Mouse (Mus musculus) stomach, postnatal 0 days (tissue): ENCODE measurements at regions not wholly inside any gene's neighbourhood (a gene's known extent, or its start where the extent isn't known, plus 50 kb on each side); places are given as distances from the start of the nearest gene placed in this dataset.

ENCODE experiments used
- ATAC-seq: fragments of 200-750 bp; cut with Nextera tagmentation; 2 replicates; pipeline ENCODE4 v1.8.0; 2017; ENCODE audit not compliant: low FRiP score, low TSS enrichment
- DNase-seq: peaks from one replicate; pipeline ENCODE4 v3.0.0-alpha.2; 2016; ENCODE audit warnings: low spot score
- H3K27ac ChIP-seq: fragments of 300-500 bp; sonication (generic); replicated peaks from 2 replicates; pipeline ENCODE4 v1.5.1; 2014; ENCODE audit warnings: mild to moderate bottlenecking, control low read depth
- H3K27me3 ChIP-seq: fragments of 300-500 bp; sonication (generic); 2 replicates; pipeline ENCODE4 v1.6.1; 2014; ENCODE audit warnings: low read length; ENCODE audit not compliant: control insufficient read depth, insufficient read depth
- H3K36me3 ChIP-seq: fragments of 300-500 bp; sonication (generic); 2 replicates; pipeline ENCODE4 v1.6.1; 2014; ENCODE audit warnings: low read length, mixed read lengths; ENCODE audit not compliant: control insufficient read depth, insufficient read depth
- H3K4me1 ChIP-seq: fragments of 300-500 bp; sonication (generic); replicated peaks from 2 replicates; pipeline ENCODE4 v1.6.1; 2014; ENCODE audit warnings: antibody characterized with exemption; ENCODE audit not compliant: control insufficient read depth, insufficient read depth
- H3K4me2 ChIP-seq: fragments of 300-500 bp; sonication (generic); replicated peaks from 2 replicates; pipeline ENCODE4 v1.6.1; 2014; ENCODE audit warnings: low read depth, mild to moderate bottlenecking, control low read depth, moderate library complexity
- H3K4me3 ChIP-seq: fragments of 300-500 bp; sonication (generic); 2 replicates; pipeline ENCODE4 v1.5.1; 2014; ENCODE audit warnings: low read depth, low read length, control low read depth
- H3K9ac ChIP-seq: fragments of 300-500 bp; sonication (generic); 2 replicates; pipeline ENCODE4 v1.6.1; 2014; ENCODE audit warnings: mild to moderate bottlenecking, low read length, control low read depth, mixed read lengths
- H3K9me3 ChIP-seq: fragments of 300-500 bp; sonication (generic); 2 replicates; pipeline ENCODE4 v1.6.1; 2016; ENCODE audit warnings: low read length; ENCODE audit not compliant: control insufficient read depth
- CTCF ChIP-seq: IDR thresholded peaks from 2 replicates; pipeline ENCODE4 v1.5.1; 2016; ENCODE audit warnings: antibody characterized with exemption, low read depth, mild to moderate bottlenecking, moderate library complexity
- EP300 ChIP-seq: optimal IDR thresholded peaks from 2 replicates; pipeline ENCODE3; 2016; ENCODE audit warnings: antibody characterized with exemption
- WGBS: fragments of 180-500 bp; shearing (Covaris S2); extraction: QIAGEN DNeasy Blood & Tissue Kit; methylation state at CpG from one replicate; pipeline ENCODE4 v1.1.7; 2014; 5-methylcytosine and 5-hydroxymethylcytosine counted together

DNA sequence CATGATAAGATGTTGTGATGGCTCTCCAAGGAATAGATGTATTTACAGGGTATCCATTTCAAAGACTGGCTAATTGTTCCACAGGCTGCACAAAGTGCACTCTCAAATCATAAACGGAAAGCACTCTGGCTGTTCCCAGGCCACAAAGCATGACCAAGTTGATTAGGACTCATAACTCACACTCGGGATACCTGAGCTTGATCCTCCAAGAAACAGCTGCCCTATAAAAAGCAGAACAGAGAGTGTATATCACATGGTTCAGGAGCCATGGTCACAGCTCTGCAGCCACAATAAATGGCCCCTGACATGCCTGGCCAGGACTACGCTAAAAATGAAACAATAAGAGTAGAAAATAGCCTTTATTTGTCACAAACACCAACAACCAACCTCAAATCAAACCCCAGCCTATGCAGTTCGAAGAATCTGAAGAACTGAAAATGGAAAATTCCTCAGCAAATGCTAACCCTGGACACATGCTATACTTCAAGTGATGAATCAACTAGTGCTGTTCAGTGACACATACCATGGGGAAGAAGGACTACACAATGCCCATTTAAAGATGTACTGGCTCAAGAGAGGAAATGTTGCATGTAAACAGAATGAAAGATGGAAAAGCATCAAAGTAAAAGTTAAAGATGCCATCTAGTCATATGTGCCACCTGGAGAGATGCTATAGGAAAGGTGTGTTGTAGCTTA is 473.5 kb downstream of the Gsdmc2 start:
- H3K36me3 ChIP-seq, result no peaks in the 10 kb centered on the region
- no peaks in the 10 kb centered on the region for H3K4me1 ChIP-seq
- H3K4me2 ChIP-seq, result no peak overlapping the region
- WGBS, result 81% methylated on average over 4 of the region's 4 CpGs
- DNase-seq, result no peak
- H3K27me3 ChIP-seq, result no peaks in the 10 kb centered on the region
- H3K9me3 ChIP-seq, result no peaks in the 10 kb centered on the region
- ATAC-seq, result no peak
- TF ChIP-seq CTCF (no peak), EP300 (no peak)
- no peak overlapping the region for H3K27ac ChIP-seq
- no peak overlapping the region for H3K4me3 ChIP-seq
- no peak overlapping the region for H3K9ac ChIP-seq

DNA sequence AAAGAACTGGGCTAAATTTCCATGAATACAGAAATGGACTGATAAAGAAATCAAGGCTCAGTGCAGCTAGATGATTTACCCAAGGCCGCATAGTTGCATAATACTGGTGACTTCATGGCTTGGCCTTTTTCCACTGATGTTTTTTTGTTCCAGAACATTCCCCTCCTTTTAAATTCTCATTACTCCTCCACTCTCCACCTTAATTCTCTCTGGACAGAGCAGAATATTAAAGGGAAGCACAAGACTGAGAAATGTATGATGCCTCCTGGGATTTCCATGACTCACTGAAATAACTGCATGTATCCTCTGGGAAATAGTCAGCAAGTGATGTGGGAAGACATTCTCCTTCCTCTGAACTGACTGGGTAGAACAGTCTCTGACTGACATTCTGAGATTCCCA is 480.5 kb downstream of the Gsdmc2 start:
- no peak for DNase-seq
- no peak for TF ChIP-seq CTCF
- TF ChIP-seq EP300, result no peak
- Histone ChIP-seq H3K36me3 (no peaks in the 10 kb centered on the region), H3K27me3 (no peaks in the 10 kb centered on the region), H3K4me3 (no peak overlapping the region), H3K9me3 (no peaks in the 10 kb centered on the region), H3K4me1 (no peaks in the 10 kb centered on the region), H3K4me2 (no peak overlapping the region), H3K9ac (no peak overlapping the region), H3K27ac (no peak overlapping the region)
- 61% methylated on average over 1 of the region's 1 CpGs for WGBS
- ATAC-seq, result no peak

DNA sequence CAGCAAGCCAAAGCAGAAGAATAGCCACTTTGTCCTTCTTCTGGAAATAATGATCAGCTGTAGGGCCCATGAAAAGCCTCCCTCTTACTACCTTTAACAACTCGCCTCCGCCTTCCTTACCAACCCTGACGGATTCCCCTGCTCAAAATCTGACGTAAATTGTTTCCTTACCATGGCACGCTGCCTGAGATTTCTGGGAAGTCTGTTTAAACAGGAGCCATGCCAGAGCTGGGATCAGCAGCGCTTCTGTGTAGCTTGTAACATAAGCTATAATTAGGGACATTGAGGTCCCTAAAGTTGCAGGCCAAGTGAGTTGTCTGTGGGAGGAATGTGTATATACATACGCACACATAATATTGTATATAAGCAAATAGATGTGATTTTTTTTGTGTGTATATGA is 484.6 kb downstream of the Gsdmc2 start:
- no peaks in the 10 kb centered on the region for H3K4me1 ChIP-seq
- TF ChIP-seq CTCF, result no peak
- no peak for TF ChIP-seq EP300
- H3K27ac ChIP-seq, result no peak overlapping the region
- no peaks in the 10 kb centered on the region for H3K36me3 ChIP-seq
- ATAC-seq (no peak), DNase-seq (peak; percentile 34)
- no peak overlapping the region for H3K9ac ChIP-seq
- H3K4me3 ChIP-seq, result no peak overlapping the region
- 22% methylated on average over 7 of the region's 7 CpGs for WGBS
- no peak overlapping the region for H3K4me2 ChIP-seq
- no peaks in the 10 kb centered on the region for H3K9me3 ChIP-seq
- no peaks in the 10 kb centered on the region for H3K27me3 ChIP-seq

GRCm38 (mm10) chr15:63341730-63342129 is 503.2 kb downstream of the Gsdmc2 start:
- H3K27ac ChIP-seq, result no peak overlapping the region
- H3K27me3 ChIP-seq, result no peaks in the 10 kb centered on the region
- no peak for DNase-seq
- H3K4me3 ChIP-seq, result no peak overlapping the region
- no peaks in the 10 kb centered on the region for H3K9me3 ChIP-seq
- WGBS, result 60% methylated on average over 2 of the region's 2 CpGs
- H3K36me3 ChIP-seq, result no peaks in the 10 kb centered on the region
- H3K4me2 ChIP-seq, result no peak overlapping the region
- ATAC-seq, result no peak
- H3K9ac ChIP-seq, result no peak overlapping the region
- TF ChIP-seq CTCF (no peak), EP300 (no peak)
- no peaks in the 10 kb centered on the region for H3K4me1 ChIP-seq

DNA sequence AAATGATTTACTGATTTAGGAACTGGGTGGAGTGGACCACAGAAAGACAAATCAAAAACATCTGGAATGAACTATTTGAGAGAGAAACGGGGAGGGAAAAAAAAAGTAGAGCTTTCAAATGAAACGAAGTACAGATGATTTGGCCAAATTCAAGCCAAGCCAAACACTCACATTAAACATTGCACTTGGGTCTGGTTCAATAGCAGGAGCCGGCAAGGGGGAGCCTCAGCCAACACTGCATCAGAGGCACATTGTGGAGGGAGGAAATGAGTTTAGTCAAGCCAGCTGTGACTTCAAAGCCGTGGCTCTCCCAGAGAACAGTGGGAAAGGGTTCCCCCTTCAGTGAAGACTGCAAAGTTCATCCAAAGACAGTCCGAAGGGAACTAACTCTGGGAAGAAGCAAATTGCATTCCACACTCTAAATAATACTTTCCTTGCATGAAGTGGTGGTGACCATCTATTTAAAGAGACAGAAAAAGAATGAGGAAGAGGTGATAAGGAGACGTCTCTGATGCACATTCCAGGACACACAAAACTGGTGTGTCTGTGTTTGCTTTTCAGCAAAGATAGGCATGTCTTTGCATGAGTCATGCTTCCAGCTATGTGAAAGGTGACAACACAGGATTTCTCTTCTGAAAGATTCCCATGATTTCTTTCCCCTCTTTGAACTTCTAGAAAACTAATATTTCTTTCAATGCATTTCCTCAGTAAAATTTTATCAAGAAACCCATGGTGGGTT is 504.5 kb downstream of the Gsdmc2 start:
- DNase-seq, result peak; percentile 52
- 4% methylated on average over 6 of the region's 6 CpGs for WGBS
- H3K27me3 ChIP-seq, result no peaks in the 10 kb centered on the region
- ATAC-seq, result peak; percentile 80; the same call in 1 of the 2 replicates
- peak; percentile 77 for TF ChIP-seq CTCF
- peak; percentile 7 for TF ChIP-seq EP300
- no peak overlapping the region for H3K9ac ChIP-seq
- H3K9me3 ChIP-seq, result no peaks in the 10 kb centered on the region
- no peak overlapping the region for H3K27ac ChIP-seq
- no peaks in the 10 kb centered on the region for H3K4me1 ChIP-seq
- H3K4me3 ChIP-seq, result no peak overlapping the region
- no peaks in the 10 kb centered on the region for H3K36me3 ChIP-seq
- H3K4me2 ChIP-seq, result no peak overlapping the region

GRCm38 (mm10) chr15:63319666-63320065 is 525.3 kb downstream of the Gsdmc2 start:
- Histone ChIP-seq H3K4me1 (no peaks in the 10 kb centered on the region), H3K36me3 (no peaks in the 10 kb centered on the region), H3K9ac (no peak overlapping the region), H3K27ac (no peak overlapping the region), H3K4me3 (no peak overlapping the region), H3K27me3 (no peaks in the 10 kb centered on the region), H3K4me2 (no peak overlapping the region), H3K9me3 (no peaks in the 10 kb centered on the region)
- no peak for TF ChIP-seq EP300
- TF ChIP-seq CTCF, result no peak
- 39% methylated on average over 1 of the region's 1 CpGs for WGBS
- DNase-seq, result no peak
- no peak for ATAC-seq
